Mouse (Mus musculus): ENCODE measurements around the gene Rpn2.

The Rpn2 gene

GRCm38 (mm10) chr2:157278717-157279415, at the start of gene Rpn2:
TSS of gene Rpn2 (plus strand) at chr2:157279017.
- peak; percentile 96 for DNase-seq (ENCODE audit: low spot score in 2 of 2)

- DNase-seq (ENCODE audit: low spot score in 2 of 2), result no peak
These were observed 42.9 kb upstream of the Rpn2 start for GRCm38 (mm10) chr2:157235946-157236345.

GRCm38 (mm10) chr2:157245001-157245400, 33.8 kb upstream of the Rpn2 start:
- no peak for DNase-seq (ENCODE audit: low spot score in 2 of 2)

GRCm38 (mm10) chr2:157245603-157246002, 33.2 kb upstream of the Rpn2 start:
- no peak for DNase-seq (ENCODE audit: low spot score in 2 of 2)

GRCm38 (mm10) chr2:157248111-157248510, 30.7 kb upstream of the Rpn2 start:
- no peak for DNase-seq (ENCODE audit: low spot score in 2 of 2)

GRCm38 (mm10) chr2:157259720-157260119, 19.1 kb upstream of the Rpn2 start:
- DNase-seq (ENCODE audit: low spot score in 2 of 2), result peak; percentile 41

GRCm38 (mm10) chr2:157261930-157262329, 16.9 kb upstream of the Rpn2 start:
- no peak for DNase-seq (ENCODE audit: low spot score in 2 of 2)

- DNase-seq (ENCODE audit: low spot score in 2 of 2), result no peak
These were observed 16.3 kb upstream of the Rpn2 start for GRCm38 (mm10) chr2:157262506-157262905.

GRCm38 (mm10) chr2:157263101-157263500, 15.7 kb upstream of the Rpn2 start:
- no peak for DNase-seq (ENCODE audit: low spot score in 2 of 2)

GRCm38 (mm10) chr2:157263832-157264231, 15.0 kb upstream of the Rpn2 start:
- DNase-seq (ENCODE audit: low spot score in 2 of 2), result no peak

GRCm38 (mm10) chr2:157279416-157279800, 591 bp downstream of the Rpn2 start, which contains the start of gene Mroh8:
TSS of gene Mroh8 (minus strand) at chr2:157279549.
- DNase-seq (ENCODE audit: low spot score in 2 of 2), result no peak

- DNase-seq (ENCODE audit: low spot score in 2 of 2), result no peak
These were observed 4.5 kb downstream of the Rpn2 start for GRCm38 (mm10) chr2:157283321-157283720.

- DNase-seq (ENCODE audit: low spot score in 2 of 2), result peak; percentile 28 to 37
These were observed 8.7 kb downstream of the Rpn2 start for GRCm38 (mm10) chr2:157287542-157287941.

GRCm38 (mm10) chr2:157288996-157289395, 10.2 kb downstream of the Rpn2 start:
- no peak for DNase-seq (ENCODE audit: low spot score in 2 of 2)

- DNase-seq (ENCODE audit: low spot score in 2 of 2), result peak; percentile 33 to 55
These were observed 13.3 kb downstream of the Rpn2 start for GRCm38 (mm10) chr2:157292093-157292492.

- no peak for DNase-seq (ENCODE audit: low spot score in 2 of 2)
These were observed 17.4 kb downstream of the Rpn2 start for GRCm38 (mm10) chr2:157296105-157296689.

- no peak for DNase-seq (ENCODE audit: low spot score in 2 of 2)
These were observed 21.2 kb downstream of the Rpn2 start for GRCm38 (mm10) chr2:157300051-157300450.

GRCm38 (mm10) chr2:157303096-157303495, 24.3 kb downstream of the Rpn2 start:
- no peak for DNase-seq (ENCODE audit: low spot score in 2 of 2)

GRCm38 (mm10) chr2:157306091-157307032, 27.5 kb downstream of the Rpn2 start:
- DNase-seq (ENCODE audit: low spot score in 2 of 2), result no peak

- no peak for DNase-seq (ENCODE audit: low spot score in 2 of 2)
These were observed 29.0 kb downstream of the Rpn2 start for GRCm38 (mm10) chr2:157307715-157308265.

- DNase-seq (ENCODE audit: low spot score in 2 of 2), result no peak
These were observed 29.6 kb downstream of the Rpn2 start for GRCm38 (mm10) chr2:157308273-157308917.
